Mouse (Mus musculus) MEL (cell line): Measurements from ENCODE around the gene Nr4a1. TPM values are rescaled to one million over a fixed set of nuclear protein-coding genes. Genes with fewer than 3 reads are reported as not detected.

Source experiments
- DNase-seq: peaks from one replicate; pipeline ENCODE4 v3.0.0; 2011; ENCODE audit warnings: low read depth, low spot score
- H3K27ac ChIP-seq: 2 replicates; pipeline ENCODE4 v1.5.1; 2012; ENCODE audit warnings: low read depth, mild to moderate bottlenecking, control low read depth, low read length, moderate library complexity; ENCODE audit not compliant: control insufficient read depth
- H3K27me3 ChIP-seq, 2 experiments: fragments of 150-350 bp in 1 of 2; sonication (generic) in 1 of 2; 2 replicates each; pipeline ENCODE4 v1.6.1; 2012; ENCODE audit warnings: low read length in 2 of 2, mild to moderate bottlenecking in 2 of 2, improper control_type of control experiment in 1 of 2, moderate library complexity in 1 of 2; ENCODE audit not compliant: insufficient read depth in 2 of 2, control insufficient read depth in 1 of 2
- H3K36me3 ChIP-seq, 2 experiments: 2 replicates each; pipeline ENCODE4 v1.6.1; 2012 to 2014; ENCODE audit warnings: low read length in 2 of 2, improper control_type of control experiment in 1 of 2, inconsistent platforms in 1 of 2, mild to moderate bottlenecking in 1 of 2; ENCODE audit not compliant: insufficient read depth in 2 of 2, control insufficient read depth in 1 of 2
- H3K4me1 ChIP-seq, 2 experiments: fragments of 150-350 bp in 1 of 2; sonication (generic) in 1 of 2; 2 replicates each; pipeline ENCODE4 v1.6.1; 2012; ENCODE audit warnings: low read length in 2 of 2, improper control_type of control experiment in 1 of 2, mild to moderate bottlenecking in 1 of 2; ENCODE audit not compliant: insufficient read depth in 2 of 2, control insufficient read depth in 1 of 2
- H3K4me3 ChIP-seq, 2 experiments: fragments of 150-350 bp in 1 of 2; sonication (generic) in 1 of 2; 2 replicates each; pipeline ENCODE4 v1.5.1; 2012; ENCODE audit warnings: low read depth in 2 of 2, low read length in 2 of 2, mild to moderate bottlenecking in 2 of 2, moderate library complexity in 2 of 2, control low read depth in 1 of 2, improper control_type of control experiment in 1 of 2; ENCODE audit not compliant: control insufficient read depth in 1 of 2, insufficient read depth in 1 of 2
- H3K79me2 ChIP-seq: 2 replicates; pipeline ENCODE4 v1.6.1; 2012; ENCODE audit warnings: mild to moderate bottlenecking, low read length, moderate library complexity; ENCODE audit not compliant: control insufficient read depth, poor library complexity, insufficient read depth
- H3K9ac ChIP-seq: 2 replicates; pipeline ENCODE4 v1.6.1; 2012; ENCODE audit warnings: low read depth, mild to moderate bottlenecking, control low read depth, low read length, moderate library complexity; ENCODE audit not compliant: control insufficient read depth, poor library complexity, severe bottlenecking
- H3K9me3 ChIP-seq: fragments of 150-350 bp; sonication (generic); replicated peaks from 2 replicates; pipeline ENCODE4 v1.6.1; 2012; ENCODE audit warnings: mild to moderate bottlenecking, low read length, improper control_type of control experiment, moderate library complexity; ENCODE audit not compliant: insufficient read depth
- BHLHE40 ChIP-seq: IDR thresholded peaks from 2 replicates; pipeline ENCODE4 v1.6.1; 2012; ENCODE audit warnings: low read depth, mild to moderate bottlenecking, inconsistent platforms, low read length, improper control_type of control experiment, borderline replicate concordance
- CHD1 ChIP-seq: IDR thresholded peaks from 2 replicates; pipeline ENCODE4 v1.6.1; 2012; ENCODE audit warnings: low read depth, mild to moderate bottlenecking, inconsistent platforms, low read length, improper control_type of control experiment
- CHD2 ChIP-seq: IDR thresholded peaks from 2 replicates; pipeline ENCODE4 v1.6.1; 2011; ENCODE audit warnings: low read length, improper control_type of control experiment
- EP300 ChIP-seq, 2 experiments: IDR thresholded peaks; 2 replicates each; pipeline ENCODE4 v1.6.1; 2011; ENCODE audit warnings: improper control_type of control experiment in 2 of 2, low read length in 2 of 2, low read depth in 1 of 2, mild to moderate bottlenecking in 1 of 2
- ETS1 ChIP-seq: IDR thresholded peaks from 2 replicates; pipeline ENCODE4 v1.6.1; 2012; ENCODE audit warnings: low read depth, mild to moderate bottlenecking, inconsistent platforms, low read length, improper control_type of control experiment, moderate library complexity
- GABPA ChIP-seq: IDR thresholded peaks from 2 replicates; pipeline ENCODE4 v1.6.1; 2012; ENCODE audit warnings: low read depth, mild to moderate bottlenecking, inconsistent platforms, low read length, improper control_type of control experiment, moderate library complexity
- GATA1 ChIP-seq: IDR thresholded peaks from 2 replicates; pipeline ENCODE4 v1.6.1; 2011; ENCODE audit warnings: low read depth, low read length, improper control_type of control experiment
- JUND ChIP-seq: IDR thresholded peaks from 2 replicates; pipeline ENCODE4 v1.6.1; 2011; ENCODE audit warnings: low read depth, mild to moderate bottlenecking, improper control_type of control experiment, low read length
- KAT2A ChIP-seq: conservative IDR thresholded peaks from 2 replicates; pipeline ENCODE4 v1.6.1; 2012; ENCODE audit warnings: low read depth, low read length, improper control_type of control experiment, inconsistent platforms
- MAFK ChIP-seq: IDR thresholded peaks from 2 replicates; pipeline ENCODE4 v1.6.1; 2011; ENCODE audit warnings: low read depth, mild to moderate bottlenecking, low read length, improper control_type of control experiment, borderline replicate concordance
- MAZ ChIP-seq: IDR thresholded peaks from 2 replicates; pipeline ENCODE4 v1.6.1; 2012; ENCODE audit warnings: low read depth, mild to moderate bottlenecking, inconsistent platforms, low read length, improper control_type of control experiment
- MXI1 ChIP-seq: IDR thresholded peaks from 2 replicates; pipeline ENCODE4 v1.6.1; 2011; ENCODE audit warnings: mild to moderate bottlenecking, low read depth, low read length, improper control_type of control experiment
- MYB ChIP-seq: IDR thresholded peaks from 2 replicates; pipeline ENCODE4 v1.6.1; 2011; ENCODE audit warnings: mild to moderate bottlenecking, low read depth, low read length, improper control_type of control experiment
- MYC ChIP-seq: IDR thresholded peaks from 2 replicates; pipeline ENCODE4 v1.6.1; 2011; ENCODE audit warnings: low read depth, mild to moderate bottlenecking, low read length, improper control_type of control experiment, moderate library complexity
- NELFE ChIP-seq: IDR thresholded peaks from 2 replicates; pipeline ENCODE4 v1.6.1; 2011; ENCODE audit warnings: low read depth, low read length, improper control_type of control experiment
- UBTF ChIP-seq: IDR thresholded peaks from 2 replicates; pipeline ENCODE4 v1.6.1; 2012; ENCODE audit warnings: low read depth, mild to moderate bottlenecking, inconsistent platforms, low read length, improper control_type of control experiment, moderate library complexity, borderline replicate concordance; ENCODE audit not compliant: insufficient read depth
- USF1 ChIP-seq: IDR thresholded peaks from 2 replicates; pipeline ENCODE4 v1.6.1; 2014; ENCODE audit warnings: low read depth, mild to moderate bottlenecking, inconsistent platforms, low read length, improper control_type of control experiment, moderate library complexity
- ZMIZ1 ChIP-seq: IDR thresholded peaks from 2 replicates; pipeline ENCODE4 v1.6.1; 2012; ENCODE audit warnings: low read depth, mild to moderate bottlenecking, inconsistent platforms, low read length, improper control_type of control experiment, moderate library complexity
- polyA plus RNA-seq, 2 experiments: library from polyadenylated mRNA; stranded (reverse) in 1 of 2; unstranded in 1 of 2; fragments of >175 nt in 1 of 2; fragments of >200 nt in 1 of 2; gene quantifications; 2 replicates each; pipeline versions ENCODE4 v1.2.1 to v1.2.4; 2012; ENCODE audit warnings: low replicate concordance in 2 of 2, low read depth in 1 of 2; ENCODE audit not compliant: insufficient read length in 2 of 2, insufficient read depth in 1 of 2, missing spikeins in 1 of 2
- total RNA-seq: library from RNA; depleted of rRNA; stranded (reverse); fragments of 300-350 nt; gene quantifications from 2 replicates; pipeline ENCODE4 v1.2.3, GENCODE M21; 2012

The Nr4a1 gene
- total and polyA plus RNA-seq, 3 experiments, result 2.0 to 12.8 TPM; not detected in 1

DNA sequence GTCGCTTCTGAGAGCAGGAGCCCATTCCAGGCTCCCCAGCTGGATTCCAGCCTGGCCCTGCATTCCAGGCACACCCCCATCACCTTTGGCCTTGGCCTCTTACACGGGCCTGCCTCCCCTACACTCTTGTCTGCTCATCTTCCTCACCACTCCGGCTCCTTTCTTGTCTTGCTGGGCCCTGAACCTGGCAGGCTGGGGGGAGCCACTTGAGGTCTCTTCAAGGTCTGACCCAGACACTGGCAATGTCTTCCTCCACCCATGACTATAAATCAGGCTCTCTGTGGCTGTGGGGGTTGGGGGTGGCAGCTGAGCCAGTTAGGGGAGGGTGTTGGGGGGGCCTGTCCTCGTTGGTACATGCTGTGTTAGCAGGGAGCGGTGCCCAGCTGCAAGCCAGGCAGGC lies 24.5 kb downstream of the Nr4a1 start:
- Histone ChIP-seq H3K9ac (no peak overlapping the region), H3K27me3 (no peaks in the 10 kb centered on the region), H3K4me1 (peaks cover 3 to 12% of the 10 kb centered on the region in 2 experiments; a peak in 3 of 4 replicates), H3K4me3 (no peak overlapping the region), H3K36me3 (peaks cover 0 to 6% of the 10 kb centered on the region in 2 experiments; a peak in 2 of 4 replicates), H3K9me3 (no peaks in the 10 kb centered on the region), H3K27ac (no peak overlapping the region), H3K79me2 (no peaks in the 10 kb centered on the region)
- TF ChIP-seq USF1 (no peak), MAFK (no peak), UBTF (no peak), EP300 (IDR thresholded peaks at IDR 0.05; ENCODE audit: low read depth in 1 of 2, low read length in 2 of 2) (no peak), MAZ (no peak), ZMIZ1 (no peak), JUND (no peak), GABPA (no peak), CHD2 (no peak), KAT2A (no peak), CHD1 (no peak)
- no peak for DNase-seq

GRCm38 (mm10) chr15:101279430-101279999 lies 25.4 kb downstream of the Nr4a1 start:
- Histone ChIP-seq H3K27ac (no peak overlapping the region), H3K79me2 (peaks cover 4% of the 10 kb centered on the region), H3K4me1 (peaks cover 3 to 12% of the 10 kb centered on the region in 2 experiments; a peak in 3 of 4 replicates), H3K36me3 (peaks cover 0 to 6% of the 10 kb centered on the region in 2 experiments; a peak in 2 of 4 replicates), H3K27me3 (no peaks in the 10 kb centered on the region), H3K4me3 (no peak overlapping the region), H3K9ac (no peak overlapping the region), H3K9me3 (no peaks in the 10 kb centered on the region)
- no peak for DNase-seq
- no peak for TF ChIP-seq MXI1

- H3K9me3 ChIP-seq, result no peaks in the 10 kb centered on the region
- peak; percentile 51 for DNase-seq
- H3K4me3 ChIP-seq, result no peak overlapping the region
- peak; percentile 42; the same call in 1 of the 2 replicates for TF ChIP-seq MYB
- TF ChIP-seq CHD2, result no peak
- TF ChIP-seq NELFE, result no peak
- TF ChIP-seq MYC, result no peak
- peak; percentile 40; the same call in 1 of the 2 replicates for TF ChIP-seq ETS1
- peak; percentile 32 to 57; a peak in 3 of 4 replicates for TF ChIP-seq EP300 (IDR thresholded peaks at IDR 0.05; ENCODE audit: low read depth in 1 of 2, low read length in 2 of 2)
- peak; percentile 93 for TF ChIP-seq BHLHE40
- TF ChIP-seq GATA1, result peak; percentile 57
- TF ChIP-seq, all 39 proteins: peak for 5
- Histone ChIP-seq H3K27ac (0 out of 2 replicates have a peak overlapping the region, but pooled peaks have one; percentile 0), H3K79me2 (peaks cover 13% of the 10 kb centered on the region), H3K9ac (no peak overlapping the region), H3K27me3 (no peaks in the 10 kb centered on the region), H3K4me1 (peaks cover 3 to 20% of the 10 kb centered on the region in 2 experiments; a peak in 3 of 4 replicates), H3K36me3 (peaks cover 0 to 14% of the 10 kb centered on the region in 2 experiments; a peak in 2 of 4 replicates)
Observed at GRCm38 (mm10) chr15:101282471-101282870, 28.4 kb downstream of the Nr4a1 start.
